Mouse (Mus musculus) CH12.LX (cell line): Measurements from ENCODE around the gene Micall2.

ENCODE experiments used
- CTCF ChIP-seq, 2 experiments: IDR thresholded peaks in 1 of 2; conservative IDR thresholded peaks in 1 of 2; 2 replicates each; pipeline ENCODE4 v1.5.1; 2011 to 2012; ENCODE audit warnings: low read depth in 2 of 2, low read length in 2 of 2, improper control_type of control experiment in 1 of 2, inconsistent platforms in 1 of 2, mild to moderate bottlenecking in 1 of 2, moderate library complexity in 1 of 2
- E2F4 ChIP-seq: IDR thresholded peaks from 2 replicates; pipeline ENCODE4 v1.6.1; 2011; ENCODE audit warnings: low read depth, low read length, improper control_type of control experiment; ENCODE audit not compliant: insufficient replicate concordance
- IRF4 ChIP-seq: IDR thresholded peaks from 2 replicates; pipeline ENCODE4 v1.6.1; 2014; ENCODE audit warnings: low read depth, mild to moderate bottlenecking, inconsistent platforms, low read length, improper control_type of control experiment
- MAFK ChIP-seq: IDR thresholded peaks from 2 replicates; pipeline ENCODE4 v1.6.1; 2011; ENCODE audit warnings: low read length, improper control_type of control experiment; ENCODE audit not compliant: insufficient replicate concordance
- MAX ChIP-seq: IDR thresholded peaks from 2 replicates; pipeline ENCODE4 v1.6.1; 2011; ENCODE audit warnings: low read length, improper control_type of control experiment
- POLR2A ChIP-seq: IDR thresholded peaks from 2 replicates; pipeline ENCODE4 v1.6.1; 2011; ENCODE audit warnings: low read depth, mild to moderate bottlenecking, improper control_type of control experiment, low read length
- TBP ChIP-seq: conservative IDR thresholded peaks from 2 replicates; pipeline ENCODE4 v1.6.1; 2011; ENCODE audit warnings: low read depth, low read length, improper control_type of control experiment

DNA sequence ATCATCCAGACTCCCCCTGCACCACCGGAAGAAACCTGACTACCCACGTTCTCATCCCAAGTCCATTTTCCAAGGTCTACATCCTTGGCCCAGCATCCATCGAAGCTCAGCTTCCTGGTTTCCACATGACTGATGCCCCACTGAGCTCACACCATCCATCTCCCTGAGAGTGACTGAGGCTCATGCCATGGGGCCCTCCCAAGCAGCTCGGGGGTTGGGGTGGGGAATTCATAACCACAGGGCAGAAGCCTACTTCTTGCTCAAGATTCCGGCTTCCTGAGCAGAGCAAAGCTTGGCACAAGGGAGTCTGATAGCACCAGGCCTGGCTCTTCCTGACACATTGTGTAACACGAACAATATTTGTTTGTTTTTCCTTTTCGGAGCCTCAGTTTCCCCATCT, 1.4 kb downstream of the Micall2 start:
- TF ChIP-seq IRF4 (no peak), TBP (no peak), MAX (no peak), CTCF (conservative IDR thresholded peaks at IDR 0.05 in 1 of 2, IDR thresholded peaks at IDR 0.05 in 1 of 2; ENCODE audit: low read depth in 2 of 2, low read length in 2 of 2) (no peak), POLR2A (no peak), MAFK (no peak), E2F4 (no peak)
